Mouse (Mus musculus): ENCODE measurements around the gene Rsph6a.

Rsph6a gene

DNA sequence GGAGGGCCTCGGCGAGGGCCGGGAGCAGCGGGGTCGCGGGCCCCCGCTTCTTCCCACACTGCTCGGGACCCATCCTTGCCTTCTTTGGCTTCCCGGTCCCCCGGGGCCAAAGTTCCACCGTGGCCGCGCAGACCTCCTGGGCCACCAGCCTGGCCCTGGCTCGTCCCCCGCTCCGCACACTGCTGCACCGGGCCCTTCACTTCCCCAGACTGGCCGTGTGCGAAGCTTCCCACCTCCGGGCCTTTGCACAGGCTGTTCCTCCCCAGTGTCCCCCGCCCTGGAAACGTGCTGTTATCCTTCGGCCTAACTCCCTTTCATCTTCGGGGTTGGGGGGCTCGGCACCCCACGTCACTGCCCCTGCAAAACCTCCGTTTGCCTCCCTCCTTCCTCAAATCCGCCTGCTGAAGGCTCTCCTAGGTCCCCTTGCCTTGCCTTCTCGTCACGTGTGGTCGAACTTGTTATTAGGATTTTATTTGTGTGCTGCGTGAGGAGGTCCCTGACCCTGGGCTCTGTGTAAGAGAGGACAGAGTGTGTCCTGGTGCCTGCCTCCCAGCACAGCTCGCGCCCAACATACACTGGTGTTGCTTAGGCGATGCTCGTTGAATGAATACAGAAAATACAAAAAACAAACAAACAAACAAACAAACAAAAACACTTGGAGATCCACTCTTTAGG, 29.8 kb upstream of the Rsph6a start:
- TF ChIP-seq GATA4 (IDR thresholded peaks at IDR 0.05; ENCODE audit: insufficient replicate concordance, low read length) = no peak

DNA sequence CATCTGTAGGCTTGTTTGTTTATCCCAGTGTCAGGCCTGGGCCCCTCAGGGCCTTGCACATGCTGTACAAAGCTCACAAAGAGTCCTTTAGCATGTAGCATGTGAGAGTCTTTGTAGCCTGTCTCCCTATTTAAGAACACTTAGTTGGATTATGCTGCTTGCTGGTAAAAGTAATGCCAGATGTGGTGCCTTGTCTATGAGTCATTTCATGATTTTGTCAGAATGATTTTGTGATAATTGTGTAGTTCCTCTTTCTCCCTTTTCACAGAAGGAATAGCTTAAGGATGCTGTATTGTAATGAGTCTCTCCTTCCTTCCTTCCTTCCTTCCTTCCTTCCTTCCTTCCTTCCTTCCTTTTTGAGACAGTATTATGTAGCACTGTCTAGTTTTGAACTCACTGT, 26.4 kb upstream of the Rsph6a start:
- no peak for TF ChIP-seq GATA4 (IDR thresholded peaks at IDR 0.05; ENCODE audit: insufficient replicate concordance, low read length)

DNA sequence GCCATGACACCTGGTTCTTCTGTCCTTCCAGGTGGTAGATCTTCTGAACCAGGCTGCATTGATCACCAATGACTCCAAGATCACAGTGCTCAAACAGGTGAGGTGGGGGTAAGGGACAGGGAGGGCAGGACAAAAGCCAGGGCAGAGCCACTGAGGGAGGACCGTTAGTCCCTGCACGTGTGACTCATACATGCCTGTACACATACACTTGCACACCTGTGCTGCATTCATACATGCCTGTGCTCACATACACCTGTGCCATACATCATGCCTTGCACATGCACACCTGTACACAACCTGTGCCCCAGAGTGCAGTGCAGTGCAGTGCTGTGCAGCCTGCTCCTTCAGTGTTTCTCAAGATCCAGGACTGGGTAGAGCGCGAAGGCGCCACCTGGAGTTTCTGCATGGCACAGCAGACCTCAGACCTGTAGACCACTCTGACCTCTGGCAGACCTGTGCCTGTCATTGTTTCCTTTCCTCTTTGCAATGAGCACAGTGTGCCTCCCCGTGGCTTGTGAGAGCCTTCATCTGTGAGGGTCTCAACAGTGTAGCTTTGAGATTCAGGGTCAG, 25.3 kb upstream of the Rsph6a start:
- no peak for TF ChIP-seq GATA4 (IDR thresholded peaks at IDR 0.05; ENCODE audit: insufficient replicate concordance, low read length)

DNA sequence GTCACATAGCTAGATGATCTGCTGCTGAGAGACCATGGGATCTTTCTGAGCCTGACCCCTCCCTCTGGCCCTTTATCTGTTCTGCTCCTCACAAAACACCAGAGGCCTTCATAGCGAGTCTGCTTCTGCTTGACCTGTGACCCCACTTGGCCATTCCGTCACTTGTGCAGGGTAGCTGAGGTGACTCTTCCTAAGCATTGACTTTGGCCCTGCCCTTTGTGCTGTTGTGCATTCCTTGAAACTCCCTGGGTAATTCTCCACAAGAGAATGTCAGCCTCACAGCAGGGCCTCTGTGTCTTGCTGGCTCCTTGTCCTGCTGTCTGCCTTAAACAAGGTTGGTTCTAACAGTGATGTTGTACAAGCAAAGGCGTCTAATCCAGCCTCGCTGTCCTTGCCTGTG, 22.8 kb upstream of the Rsph6a start:
- TF ChIP-seq GATA4 (IDR thresholded peaks at IDR 0.05; ENCODE audit: insufficient replicate concordance, low read length) = no peak

DNA sequence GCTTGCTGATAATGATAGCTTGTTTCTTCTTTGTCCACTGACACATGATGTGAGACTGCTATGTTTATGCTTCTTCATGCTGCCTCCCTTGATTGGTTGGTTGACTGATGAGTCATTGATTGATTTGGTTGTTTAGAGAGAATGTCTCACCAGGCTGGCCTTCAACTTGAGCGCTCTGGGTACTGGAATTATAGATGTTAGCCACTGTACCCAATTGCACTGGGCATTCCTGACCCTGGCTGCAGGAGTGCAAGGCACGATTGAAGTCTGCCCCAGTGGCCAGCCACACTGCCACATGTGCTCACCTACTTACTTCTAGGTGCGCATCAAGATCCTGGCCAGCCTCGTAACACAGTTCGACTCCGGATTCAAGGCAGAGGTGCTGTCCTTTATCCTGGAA, 9.9 kb upstream of the Rsph6a start:
- TF ChIP-seq GATA4 (IDR thresholded peaks at IDR 0.05; ENCODE audit: insufficient replicate concordance, low read length) = no peak

DNA sequence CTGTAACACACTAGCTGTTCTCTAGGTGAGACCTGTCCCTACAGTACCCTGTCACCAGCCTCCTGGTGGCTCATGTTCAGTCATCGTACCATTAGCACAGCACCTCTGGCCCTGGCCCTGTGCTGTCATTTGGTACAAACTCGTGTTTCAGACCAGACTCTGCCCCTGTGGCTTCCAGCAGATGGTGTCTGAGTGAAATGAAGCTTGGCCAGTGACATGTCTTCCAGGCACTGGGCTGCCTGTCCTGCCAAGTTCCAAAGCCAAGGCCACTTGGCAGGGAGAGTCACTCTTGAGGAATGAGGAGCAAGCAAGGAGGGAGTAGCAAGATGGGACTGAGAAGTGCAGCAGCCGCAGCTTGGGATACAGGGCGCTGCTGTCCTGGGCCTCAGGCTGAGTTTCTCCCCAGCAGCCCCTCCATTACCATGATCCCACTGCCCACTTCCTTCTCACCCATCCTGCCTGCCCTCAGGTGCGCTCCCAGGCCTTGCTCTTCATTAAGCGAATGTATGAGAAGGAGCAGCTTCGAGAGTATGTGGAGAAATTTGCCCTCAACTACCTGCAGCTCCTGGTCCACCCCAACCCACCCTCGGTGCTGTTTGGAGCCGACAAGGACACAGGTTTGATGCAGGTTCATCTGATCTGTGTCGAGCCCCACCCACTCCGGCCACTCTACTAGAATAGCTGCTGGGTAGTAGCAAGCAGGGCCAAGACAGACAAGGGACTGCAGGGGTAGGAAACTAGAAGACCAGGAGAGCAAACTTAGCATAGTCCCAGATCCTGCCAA, 8.0 kb upstream of the Rsph6a start:
- no peak for TF ChIP-seq GATA4 (IDR thresholded peaks at IDR 0.05; ENCODE audit: insufficient replicate concordance, low read length)

DNA sequence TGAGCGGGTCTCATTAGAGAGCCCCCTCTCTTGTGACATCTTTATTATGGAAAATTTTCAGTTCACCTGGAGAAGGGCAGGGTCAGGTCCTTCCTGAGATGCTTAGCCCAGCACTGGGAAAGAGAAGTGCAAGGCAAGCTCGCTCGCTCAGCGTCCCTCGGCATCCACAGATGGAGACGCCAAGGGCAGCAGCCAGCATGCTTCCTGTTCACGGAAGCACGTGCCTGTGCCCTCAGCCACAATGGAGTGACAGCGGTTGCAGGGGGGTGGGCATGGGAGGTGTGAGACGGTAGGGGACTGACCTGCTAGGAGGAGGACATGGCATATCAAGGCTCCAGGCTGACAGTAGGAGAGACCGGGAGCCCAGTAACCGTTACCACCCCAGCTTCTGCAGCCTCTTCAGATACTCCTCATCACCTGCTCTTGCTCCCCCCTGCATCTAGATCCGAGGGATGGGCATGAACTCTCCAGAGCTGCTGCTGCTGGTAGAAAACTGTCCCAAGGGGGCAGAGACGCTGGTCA, 6.4 kb upstream of the Rsph6a start:
- TF ChIP-seq GATA4 (IDR thresholded peaks at IDR 0.05; ENCODE audit: insufficient replicate concordance, low read length) = no peak

DNA sequence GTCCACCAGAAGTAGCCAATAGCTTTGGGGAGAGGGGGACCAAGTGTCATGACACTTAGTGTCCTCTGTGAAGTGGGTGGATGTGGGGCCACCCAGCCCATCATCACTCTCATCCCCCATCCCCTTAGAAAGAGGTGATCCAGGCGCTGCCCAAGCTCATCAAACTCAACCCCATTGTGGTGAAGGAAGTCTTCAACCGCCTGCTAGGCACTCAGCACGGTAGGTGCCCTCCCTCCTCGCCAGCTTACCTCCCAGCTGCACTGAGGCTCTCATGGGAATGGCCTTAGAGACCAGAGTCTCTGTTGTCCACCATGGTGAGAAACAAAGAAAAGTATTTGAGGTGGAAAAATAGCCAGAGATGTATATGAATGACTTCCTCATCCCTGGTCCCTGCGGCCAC, 5.2 kb upstream of the Rsph6a start:
- no peak for TF ChIP-seq GATA4 (IDR thresholded peaks at IDR 0.05; ENCODE audit: insufficient replicate concordance, low read length)

DNA sequence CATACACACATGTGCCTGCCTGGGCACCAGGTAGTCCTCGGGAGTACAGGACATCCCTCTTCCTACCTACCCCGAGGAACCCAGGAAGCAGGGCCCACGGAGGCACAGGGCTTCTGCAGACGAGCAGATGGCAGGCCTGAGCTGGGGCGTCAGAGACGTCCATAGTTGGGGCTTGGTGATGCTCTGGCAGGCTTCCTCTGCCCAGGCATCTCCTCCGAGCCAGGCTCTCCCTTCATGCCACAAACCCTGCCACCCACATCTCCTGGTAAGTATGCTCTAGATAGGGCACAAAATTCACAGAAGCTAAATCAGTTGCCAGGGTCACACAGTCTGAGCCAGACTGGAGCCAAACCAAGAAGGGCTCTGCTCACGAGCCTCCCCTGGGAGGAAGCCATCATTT, 4.3 kb upstream of the Rsph6a start:
- no peak for TF ChIP-seq GATA4 (IDR thresholded peaks at IDR 0.05; ENCODE audit: insufficient replicate concordance, low read length)

DNA sequence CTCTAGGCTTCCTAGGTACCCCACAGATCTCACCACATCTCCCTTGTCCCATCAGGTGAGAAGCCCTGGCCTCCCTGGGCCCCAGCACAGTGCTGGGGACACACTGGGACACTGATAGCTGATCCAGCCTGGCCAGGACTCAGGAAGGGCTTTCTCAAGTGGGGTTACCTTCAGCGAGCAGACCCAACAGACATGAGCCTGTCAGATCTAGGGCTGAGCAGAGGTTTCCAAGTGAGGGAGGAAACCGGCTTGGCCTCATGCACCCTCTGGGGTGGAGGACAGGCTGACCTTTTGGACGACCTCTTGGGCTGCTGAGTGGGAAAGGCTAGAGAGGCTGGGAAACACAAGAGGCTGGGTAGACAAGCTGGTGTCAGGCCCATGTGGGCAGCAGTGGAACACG, 3.3 kb upstream of the Rsph6a start:
- TF ChIP-seq GATA4 (IDR thresholded peaks at IDR 0.05; ENCODE audit: insufficient replicate concordance, low read length) = no peak

DNA sequence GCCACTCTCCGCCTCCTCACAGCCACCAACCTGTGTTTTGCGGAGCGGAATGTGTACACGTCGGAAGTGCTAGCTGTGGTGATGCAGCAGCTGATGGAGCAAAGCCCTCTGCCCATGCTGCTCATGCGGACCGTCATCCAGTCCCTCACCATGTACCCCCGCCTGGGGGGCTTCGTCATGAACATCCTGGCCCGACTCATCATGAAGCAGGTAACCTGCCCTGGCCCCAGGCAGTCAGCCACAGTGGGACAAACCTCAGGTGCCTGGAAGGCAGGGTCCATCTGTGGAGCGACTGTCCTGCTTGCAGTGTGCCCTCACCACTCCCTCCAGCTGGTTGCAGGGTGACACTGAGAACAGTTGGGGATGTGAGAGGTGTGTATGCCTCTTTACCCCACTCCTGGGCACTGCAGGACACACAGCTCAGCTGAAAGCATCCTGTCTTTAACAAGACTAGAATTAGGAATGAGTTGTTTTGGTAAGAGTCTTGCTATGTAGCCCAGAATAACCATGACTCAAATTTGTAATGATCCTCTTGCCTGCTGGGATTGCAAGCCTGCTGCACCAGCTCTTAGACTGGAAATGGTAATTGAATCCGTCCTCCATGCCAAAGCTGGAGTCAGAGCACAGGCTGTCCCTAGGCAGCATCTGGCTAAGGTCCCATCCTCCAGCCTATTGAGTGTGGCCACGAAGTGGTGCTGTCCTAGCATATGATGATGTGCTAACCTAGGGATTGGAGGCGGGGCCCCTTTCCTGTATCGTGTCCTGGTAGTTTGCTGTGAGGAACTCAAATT, 1.9 kb upstream of the Rsph6a start:
- no peak for TF ChIP-seq GATA4 (IDR thresholded peaks at IDR 0.05; ENCODE audit: insufficient replicate concordance, low read length)

DNA sequence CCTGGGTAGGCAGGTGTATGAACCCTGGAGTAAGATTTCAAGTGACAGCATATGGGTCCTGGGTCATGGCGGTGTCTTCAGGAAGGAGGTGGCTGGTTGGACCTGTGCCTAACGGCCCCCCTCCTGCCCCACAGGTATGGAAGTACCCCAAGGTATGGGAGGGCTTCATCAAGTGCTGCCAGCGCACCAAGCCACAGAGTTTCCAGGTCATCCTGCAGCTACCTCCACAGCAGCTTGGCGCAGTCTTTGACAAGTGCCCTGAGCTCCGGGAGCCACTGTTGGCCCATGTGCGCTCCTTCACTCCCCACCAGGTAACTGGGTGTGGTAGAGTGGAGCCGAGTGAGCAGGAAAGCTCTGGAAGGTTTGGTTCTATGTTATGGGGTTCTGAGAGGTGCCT, 1.4 kb upstream of the Rsph6a start:
- no peak for TF ChIP-seq GATA4 (IDR thresholded peaks at IDR 0.05; ENCODE audit: insufficient replicate concordance, low read length)

DNA sequence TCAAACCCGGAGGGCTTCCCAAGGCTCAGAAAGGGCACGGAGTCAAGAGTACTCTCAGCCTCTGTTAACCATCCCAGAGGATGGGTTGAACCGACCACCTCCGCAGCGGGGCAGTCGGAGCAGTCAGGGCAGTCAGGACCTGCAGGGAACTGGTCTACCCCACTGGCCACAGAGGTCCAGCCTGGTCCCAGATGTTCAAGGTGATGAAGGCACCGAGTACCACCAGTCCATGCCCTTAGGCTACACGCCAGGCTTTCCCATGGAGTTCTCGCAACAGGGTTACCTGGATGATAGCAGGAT, 237 bp downstream of the Rsph6a start:
- no peak for TF ChIP-seq GATA4 (IDR thresholded peaks at IDR 0.05; ENCODE audit: insufficient replicate concordance, low read length)

DNA sequence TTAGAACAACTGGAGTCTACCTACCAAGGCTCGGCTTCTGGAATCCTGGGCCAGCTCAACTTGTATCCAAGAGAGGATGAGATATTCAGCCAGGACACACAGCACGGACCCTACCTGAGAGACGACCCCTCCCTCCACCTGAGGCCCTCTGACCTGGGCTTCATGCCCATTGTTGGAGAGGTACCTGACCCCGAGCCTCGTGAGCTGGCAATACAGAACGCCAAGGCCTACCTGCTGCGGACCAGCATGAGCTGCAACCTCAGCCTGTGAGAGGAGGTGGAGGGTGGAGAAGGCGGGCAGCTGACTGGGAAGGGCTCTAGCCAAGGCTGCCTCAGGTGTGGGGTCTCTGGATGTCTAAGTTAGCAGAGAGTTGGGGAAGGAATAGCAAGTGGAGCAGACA, 618 bp downstream of the Rsph6a start:
- TF ChIP-seq GATA4 (IDR thresholded peaks at IDR 0.05; ENCODE audit: insufficient replicate concordance, low read length) = no peak

DNA sequence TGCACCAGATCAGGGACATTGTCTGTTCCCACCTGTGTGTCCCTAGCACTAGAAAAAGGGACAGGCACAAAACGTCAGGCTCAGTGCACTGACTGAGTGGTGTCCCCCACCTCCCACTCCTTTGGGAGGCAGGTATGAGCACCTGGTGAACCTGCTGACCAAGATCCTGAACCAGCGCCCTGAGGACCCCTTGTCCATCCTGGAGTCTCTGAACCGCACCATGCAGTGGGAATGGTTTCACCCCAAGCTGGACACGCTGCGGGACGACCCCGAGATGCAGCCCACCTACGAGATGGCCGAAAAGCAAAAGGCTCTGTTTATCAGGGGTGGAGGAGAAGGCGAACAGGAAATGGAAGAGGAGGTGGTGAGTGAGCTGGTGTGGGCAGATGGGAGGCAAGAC, 2.9 kb downstream of the Rsph6a start:
- no peak for TF ChIP-seq GATA4 (IDR thresholded peaks at IDR 0.05; ENCODE audit: insufficient replicate concordance, low read length)

DNA sequence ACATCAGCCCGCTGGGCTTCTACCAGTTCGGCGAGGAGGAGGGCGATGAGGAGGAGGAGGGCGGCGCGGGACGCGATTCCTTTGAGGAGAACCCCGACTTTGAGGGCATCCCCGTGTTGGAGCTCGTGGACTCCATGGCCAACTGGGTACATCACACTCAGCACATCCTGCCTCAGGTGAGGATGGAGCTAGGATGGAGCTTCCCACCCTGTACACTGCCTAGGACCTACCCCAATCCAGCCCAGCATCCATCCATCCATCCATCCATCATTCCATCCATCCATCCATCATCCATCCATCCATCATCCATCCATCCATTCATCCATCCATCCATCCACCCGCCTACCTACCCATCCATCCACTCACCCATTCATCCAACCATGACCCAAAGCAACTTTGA, 11.4 kb downstream of the Rsph6a start:
- TF ChIP-seq GATA4 (IDR thresholded peaks at IDR 0.05; ENCODE audit: insufficient replicate concordance, low read length) = no peak
